Comparison of ENCODE assay signal across 11 mouse cellular contexts in genomic region chr7:115669207-115670004, GRCm38 (mm10).
DNase-seq lines count a peak whose midpoint lies in the region; ATAC-seq and TF ChIP-seq lines count a peak whose summit lies in the region.
"Had no signal": no experiment of that assay in that cellular context is flagged by ENCODE, and none has a peak within 500 bp of the region (broad histone marks: within the 10 kb centered on the region; RNA-seq: fewer than 3 reads in every experiment).

No protein-coding gene starts in this region.

- TF ChIP-seq POLR2A in lung, adult 2 months (IDR thresholded peaks at IDR 0.05; ENCODE audit: borderline replicate concordance, extremely low read depth, low read depth, low read length), result no peak

- 55% methylated on average over 6 of the region's 6 CpGs for WGBS in heart, embryonic 11.5 days (ENCODE audit: insufficient replicate concordance)
- WGBS in lung, embryonic 15.5 days, result 59% methylated on average over 6 of the region's 6 CpGs
- WGBS in lung, adult 2 months, result 47% methylated on average over 6 of the region's 6 CpGs
- WGBS in neural tube, embryonic 13.5 days, result 22% methylated on average over 6 of the region's 6 CpGs

- no peaks in the 10 kb centered on the region for H3K9me3 ChIP-seq in heart, embryonic 11.5 days (replicated peaks; ENCODE audit: control insufficient read depth, low read length)
- no peaks in the 10 kb centered on the region for H3K9me3 ChIP-seq in lung, embryonic 15.5 days
- H3K9me3 ChIP-seq in neural tube, embryonic 13.5 days, result no peaks in the 10 kb centered on the region
- H3K9me3 ChIP-seq: hindbrain, embryonic 15.5 days had no signal

- H3K9ac ChIP-seq in heart, embryonic 11.5 days (ENCODE audit: low read depth, low read length), result no peak overlapping the region
- H3K9ac ChIP-seq in lung, embryonic 15.5 days, result no peak overlapping the region
- no peak overlapping the region for H3K9ac ChIP-seq in neural tube, embryonic 13.5 days
- H3K9ac ChIP-seq: hindbrain, embryonic 15.5 days had no signal

- peaks cover 19% of the 10 kb centered on the region; the same call in 1 of the 2 replicates for H3K4me1 ChIP-seq in heart, embryonic 11.5 days (ENCODE audit: control insufficient read depth, insufficient read depth, low read length)
- peaks cover 46% of the 10 kb centered on the region for H3K4me1 ChIP-seq in lung, embryonic 15.5 days
- H3K4me1 ChIP-seq in lung, adult 2 months (ENCODE audit: control insufficient read depth, insufficient read depth, low read length), result no peaks in the 10 kb centered on the region; the same call in 1 of the 2 replicates
- peaks cover 38% of the 10 kb centered on the region for H3K4me1 ChIP-seq in neural tube, embryonic 13.5 days (replicated peaks)

- intact Hi-C loops in heart, postnatal 10 days (cut with DNase I), result loop anchor here (10.0 kb wide), 1 partner anchor 365 kb away; the partner anchor contains the start of genes 1110004F10Rik and Sox6

- no peak overlapping the region for H3K27ac ChIP-seq in heart, embryonic 11.5 days (ENCODE audit: low read depth, low read length)
- H3K27ac ChIP-seq in lung, embryonic 15.5 days, result no peak overlapping the region
- H3K27ac ChIP-seq in neural tube, embryonic 13.5 days (replicated peaks), result peak overlapping the region; percentile 42
- H3K27ac ChIP-seq: hindbrain, embryonic 15.5 days had no signal

- H3K4me2 ChIP-seq in heart, embryonic 11.5 days, result no peak overlapping the region
- H3K4me2 ChIP-seq in lung, embryonic 15.5 days, result no peak overlapping the region
- peak overlapping the region; percentile 10; the same call in 1 of the 2 replicates for H3K4me2 ChIP-seq in neural tube, embryonic 13.5 days
- H3K4me2 ChIP-seq: hindbrain, embryonic 15.5 days had no signal

- H3K27me3 ChIP-seq in heart, embryonic 11.5 days (ENCODE audit: control insufficient read depth, insufficient read depth, low read length), result no peaks in the 10 kb centered on the region
- H3K27me3 ChIP-seq in lung, embryonic 15.5 days, result no peaks in the 10 kb centered on the region
- H3K27me3 ChIP-seq in neural tube, embryonic 13.5 days, result peaks cover 38% of the 10 kb centered on the region
- H3K27me3 ChIP-seq: hindbrain, embryonic 15.5 days had no signal

- no peak for TF ChIP-seq CTCF in lung, adult 2 months (IDR thresholded peaks at IDR 0.05; ENCODE audit: insufficient read depth, low read length)

- H3K36me3 ChIP-seq in heart, embryonic 11.5 days (ENCODE audit: control insufficient read depth, insufficient read depth, low read length), result no peaks in the 10 kb centered on the region
- no peaks in the 10 kb centered on the region for H3K36me3 ChIP-seq in lung, embryonic 15.5 days
- H3K36me3 ChIP-seq in neural tube, embryonic 13.5 days, result no peaks in the 10 kb centered on the region
- H3K36me3 ChIP-seq: hindbrain, embryonic 15.5 days had no signal

- ATAC-seq in heart, embryonic 11.5 days (replicated peaks; ENCODE audit: insufficient number of reproducible peaks, low FRiP score, low TSS enrichment), result no peak
- ATAC-seq in lung, embryonic 15.5 days (ENCODE audit: borderline replicate concordance, extremely low read depth, low FRiP score, low TSS enrichment), result peak; percentile 49; the same call in 1 of the 2 replicates
- no peak for ATAC-seq in neural tube, embryonic 13.5 days (ENCODE audit: low read depth)
- no peak for ATAC-seq in erythroblast, adult 5-6 weeks (replicated peaks; ENCODE audit: low FRiP score, poor library complexity, severe bottlenecking)
- ATAC-seq: CD4-positive, CD25-positive, alpha-beta regulatory T cell, adult 4 months had no signal

- no peak overlapping the region for H3K4me3 ChIP-seq in heart, embryonic 11.5 days (ENCODE audit: low read depth, low read length)
- no peak overlapping the region for H3K4me3 ChIP-seq in lung, embryonic 15.5 days
- no peak overlapping the region for H3K4me3 ChIP-seq in lung, adult 2 months (replicated peaks; ENCODE audit: extremely low read depth, low read depth, low read length)
- H3K4me3 ChIP-seq in neural tube, embryonic 13.5 days, result no peak overlapping the region
- H3K4me3 ChIP-seq: hindbrain, embryonic 15.5 days had no signal

- DNase-seq in heart, adult 11 months, result peak; percentile 92
- no peak for DNase-seq in lung, adult 2 months
- DNase-seq in heart, postnatal 10 days, result peak; percentile 50 to 65
- no peak for DNase-seq in spleen, postnatal 36 days (ENCODE audit: low spot score in 2 of 2)
- DNase-seq: cerebellum, adult 11-12 months had no signal

Comparison
In these comparisons a context has a peak if more than half of its experiments do, and no peak if none do; other contexts are left out.
1. DNase-seq: peak in heart, adult 11 months (single experiment) and heart, postnatal 10 days (2 of 2); none in lung, adult 2 months (single experiment) and spleen, postnatal 36 days (0 of 2).